Comparison of ENCODE assay signal across 8 mouse cellular contexts in the genomic region with DNA sequence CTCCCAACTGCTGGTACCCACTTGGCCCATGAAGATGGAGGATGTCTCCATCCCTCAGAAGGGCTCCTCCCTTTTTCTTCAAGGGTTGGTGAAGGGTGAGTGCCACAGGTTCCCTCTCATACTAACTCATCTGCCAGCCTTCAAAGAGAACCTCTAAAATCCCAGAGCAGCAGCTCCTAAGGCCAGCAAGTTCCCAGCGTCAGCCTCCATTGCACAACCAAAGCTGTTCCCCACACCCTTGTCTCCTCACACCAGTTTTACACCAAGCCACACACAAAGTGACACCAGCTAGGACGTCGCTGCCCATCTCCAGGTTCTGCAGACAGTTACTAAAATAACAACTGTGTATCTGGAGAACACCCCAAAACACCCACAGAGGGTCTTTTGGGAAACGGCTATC.
"Had no signal": no experiment of that assay in that cellular context is flagged by ENCODE, and none has a peak within 500 bp of the region (broad histone marks: within the 10 kb centered on the region; RNA-seq: fewer than 3 reads in every experiment).

No protein-coding gene starts in this region.

- H3K27ac ChIP-seq: stomach, embryonic 15.5 days had no signal

- H3K9ac ChIP-seq: lung, embryonic 15.5 days; stomach, embryonic 15.5 days had no signal

- H3K4me2 ChIP-seq: liver, embryonic 11.5 days; lung, embryonic 15.5 days; stomach, embryonic 15.5 days had no signal

- H3K4me3 ChIP-seq: lung, embryonic 15.5 days; stomach, embryonic 15.5 days had no signal

- H3K9me3 ChIP-seq: lung, embryonic 15.5 days; stomach, embryonic 15.5 days had no signal

- H3K27me3 ChIP-seq: stomach, embryonic 15.5 days had no signal

- DNase-seq: left cerebral cortex, postnatal 4 days; midbrain, embryonic 14.5 days; retina, postnatal 1 day; right cerebral cortex, postnatal 14 days; thymus, postnatal 14 days had no signal

- H3K36me3 ChIP-seq: lung, embryonic 15.5 days; stomach, embryonic 15.5 days had no signal
